Mouse (Mus musculus) cerebellum, postnatal 14 days (tissue): ENCODE results near the gene Mif4gd.

Experiments used
- DNase-seq, 2 experiments: peaks; one replicate each; pipeline ENCODE4 v3.0.0; 2021; ENCODE audit warnings: mixed read lengths in 2 of 2

The Mif4gd gene

DNA sequence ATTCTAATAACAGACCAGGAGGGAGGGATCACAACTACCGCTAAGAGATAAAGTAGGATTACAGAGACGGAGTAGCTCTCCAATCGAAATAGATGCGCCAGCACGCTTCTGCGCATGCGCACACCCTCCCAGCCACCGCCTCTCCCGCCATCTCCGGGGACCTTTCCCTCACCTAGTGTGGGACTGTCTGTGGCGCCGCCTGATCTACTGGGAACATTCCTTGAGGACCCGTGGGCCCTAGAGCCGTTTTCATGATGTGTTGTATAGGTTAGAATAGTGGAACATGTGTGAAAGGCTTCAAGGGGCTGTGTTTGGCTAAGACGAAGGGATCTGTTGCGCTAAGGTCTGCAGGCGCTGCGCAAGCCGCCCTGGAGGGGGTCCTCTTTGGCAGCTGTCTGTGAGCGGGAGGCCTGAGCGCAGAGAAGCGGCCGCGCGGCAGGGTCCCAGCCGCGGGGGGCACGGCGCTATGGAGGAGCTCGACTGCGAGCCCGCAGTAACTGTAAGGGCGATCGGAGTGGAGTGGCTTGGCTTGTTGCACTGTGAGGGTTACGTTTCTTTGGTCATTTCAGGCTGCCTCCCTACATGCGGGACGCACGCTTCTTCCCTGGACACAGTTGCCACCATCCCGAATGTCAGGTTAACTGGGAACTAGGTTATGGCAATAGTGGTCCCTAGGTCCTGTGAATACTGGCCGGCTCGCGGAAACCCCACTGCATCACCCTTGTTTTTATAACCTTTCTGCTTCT is 48.5 kb downstream of the Mif4gd start, which contains the start of gene Nup85:
TSS of gene Nup85 (plus strand) at position 371 of the 746 bp plus-strand sequence.
- peak; percentile 99 for DNase-seq

DNA sequence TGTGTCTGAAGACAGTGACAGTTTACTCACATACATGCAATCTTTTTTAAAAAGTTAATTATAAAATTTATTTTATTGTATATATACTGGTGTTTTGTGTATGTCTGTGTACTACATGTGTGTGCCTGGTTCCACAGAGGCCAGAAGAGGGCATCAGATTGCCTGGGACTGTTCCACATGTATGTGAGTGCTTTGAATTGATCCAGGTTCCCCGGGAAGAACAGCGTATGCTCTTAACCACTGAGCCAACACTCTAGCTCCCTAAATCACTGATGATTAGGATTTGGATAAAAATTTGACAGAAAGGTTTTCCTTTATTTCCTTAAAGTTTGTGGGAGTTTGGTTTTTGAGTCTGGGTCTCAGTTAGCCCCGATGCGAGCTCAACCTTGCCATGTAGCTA is 49.4 kb downstream of the Mif4gd start:
- DNase-seq = peak in 1 of 2 experiments; percentile 35
